Mouse (Mus musculus) intestine, postnatal 0 days (tissue): ENCODE results near the gene Tinf2. TPM values are rescaled to one million over a fixed set of nuclear protein-coding genes. Genes with fewer than 3 reads are reported as not detected.

ENCODE experiments used
- ATAC-seq: fragments of 200-750 bp; cut with Nextera tagmentation; 2 replicates; pipeline ENCODE4 v1.8.0; 2017; ENCODE audit warnings: mild to moderate bottlenecking, moderate TSS enrichment, moderate library complexity
- H3K27ac ChIP-seq: fragments of 300-500 bp; sonication (generic); 2 replicates; pipeline ENCODE4 v1.5.1; 2014; ENCODE audit warnings: mild to moderate bottlenecking, low read depth, low read length, moderate library complexity
- H3K27me3 ChIP-seq: fragments of 300-500 bp; sonication (generic); replicated peaks from 2 replicates; pipeline ENCODE4 v1.6.1; 2014; ENCODE audit warnings: low read length, mixed read lengths; ENCODE audit not compliant: control insufficient read depth, insufficient read depth
- H3K36me3 ChIP-seq: fragments of 300-500 bp; sonication (generic); 2 replicates; pipeline ENCODE4 v1.6.1; 2014; ENCODE audit warnings: mild to moderate bottlenecking, moderate library complexity; ENCODE audit not compliant: control insufficient read depth, insufficient read depth
- H3K4me1 ChIP-seq: fragments of 300-500 bp; sonication (generic); replicated peaks from 2 replicates; pipeline ENCODE4 v1.6.1; 2014; ENCODE audit warnings: antibody characterized with exemption, low read length, mixed read lengths; ENCODE audit not compliant: control insufficient read depth, insufficient read depth
- H3K4me2 ChIP-seq: fragments of 300-500 bp; sonication (generic); replicated peaks from 2 replicates; pipeline ENCODE4 v1.6.1; 2014; ENCODE audit warnings: low read depth, mild to moderate bottlenecking, moderate library complexity
- H3K4me3 ChIP-seq: fragments of 300-500 bp; sonication (generic); 2 replicates; pipeline ENCODE4 v1.5.1; 2014; ENCODE audit warnings: low read depth, low read length
- H3K9ac ChIP-seq: fragments of 300-500 bp; sonication (generic); 2 replicates; pipeline ENCODE4 v1.6.1; 2014; ENCODE audit warnings: mild to moderate bottlenecking, low read depth, low read length
- H3K9me3 ChIP-seq: fragments of 300-500 bp; sonication (generic); 2 replicates; pipeline ENCODE4 v1.6.1; 2016; ENCODE audit warnings: mixed run types; ENCODE audit not compliant: control insufficient read depth
- CTCF ChIP-seq: sonication (generic); IDR thresholded peaks from 2 replicates; pipeline ENCODE4 v1.5.1; 2016; ENCODE audit warnings: low read depth, mild to moderate bottlenecking, control low read depth, antibody characterized with exemption, moderate library complexity
- WGBS: fragments of 180-500 bp; shearing (Covaris S2); extraction: QIAGEN DNeasy Blood & Tissue Kit; methylation state at CpG from one replicate; pipeline ENCODE4 v1.1.7; 2014; 5-methylcytosine and 5-hydroxymethylcytosine counted together
- polyA plus RNA-seq: library from polyadenylated mRNA; unstranded; fragments of >200 nt; fragmentation: Nextera tagmentation; extraction: Ambion mirVana; gene quantifications from 2 replicates; pipeline ENCODE4 v1.2.1, GENCODE M21; 2015

Tinf2 gene
- polyA plus RNA-seq, 1 experiment from 2014 or later, result 21.9 TPM

DNA sequence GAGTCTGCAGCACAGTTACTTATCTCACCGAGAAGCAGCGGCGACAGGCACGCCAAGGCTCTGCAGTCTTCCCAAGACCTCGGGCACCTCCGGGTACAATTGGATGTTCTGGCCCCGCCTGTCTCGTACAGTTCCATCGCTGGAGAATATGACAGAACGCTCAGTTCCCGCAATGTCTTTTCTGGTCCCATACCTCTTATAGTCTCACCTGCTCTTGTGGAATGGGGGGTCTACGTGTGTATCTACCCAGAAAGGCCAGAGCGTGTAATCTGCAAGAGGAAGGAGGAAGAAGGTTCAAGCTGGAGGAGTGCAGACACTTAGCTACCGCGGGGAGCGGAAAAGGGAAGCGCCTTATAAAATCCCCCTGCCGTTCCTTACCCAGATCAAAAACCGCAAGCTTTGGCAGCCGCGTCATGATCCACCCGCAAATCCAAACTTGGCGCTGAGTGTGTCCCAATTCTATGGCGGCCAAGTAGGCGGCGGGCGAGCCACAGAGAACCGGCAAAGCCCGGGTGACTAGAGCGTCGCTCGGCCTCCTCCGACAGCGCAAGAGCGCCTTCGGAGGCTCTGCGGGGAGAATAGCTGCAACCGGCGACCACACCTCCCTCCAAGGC is 21.6 kb downstream of the Tinf2 start, which contains the start of gene Mdp1:
Gene Mdp1, minus strand, starts transcription at position 549 of the 614 bp plus-strand sequence.
- peak; percentile 73 for ATAC-seq
- WGBS, result under 1% methylated on average over 39 of the region's 39 CpGs

DNA sequence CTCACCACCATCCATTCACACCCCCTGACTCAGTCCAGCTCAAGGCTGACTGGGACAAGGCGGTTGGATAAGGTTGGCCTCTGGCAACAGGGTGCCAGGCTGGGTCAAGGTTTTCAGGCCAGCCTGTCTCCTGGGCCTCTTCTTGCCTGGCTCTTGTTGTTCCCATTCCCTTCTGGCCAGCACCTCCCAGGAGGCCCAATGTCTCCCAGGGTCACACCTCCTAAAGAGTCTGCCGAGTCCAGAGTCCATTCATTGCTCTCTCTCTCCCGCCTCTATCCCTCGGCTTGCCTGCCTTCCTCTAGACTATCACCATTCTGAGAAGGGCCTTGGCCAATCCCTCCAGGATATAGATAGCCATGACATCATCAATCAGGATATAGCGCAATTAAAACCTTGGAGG is 23.6 kb downstream of the Tinf2 start:
- WGBS, result 42% methylated on average over 5 of the region's 5 CpGs
- H3K27ac ChIP-seq, result peak overlapping the region; percentile 87
- H3K36me3 ChIP-seq, result peaks cover 4% of the 10 kb centered on the region

More for the DNA sequence above, 21.6 kb downstream of the Tinf2 start, which contains the start of gene Mdp1:
- H3K4me1 ChIP-seq, result 0 out of 2 replicates have a peak, but pooled peaks cover 4% of the 10 kb centered on the region
- peaks cover 12% of the 10 kb centered on the region for H3K36me3 ChIP-seq
- H3K27me3 ChIP-seq, result no peaks in the 10 kb centered on the region
- peak within 1 kb of the TSS; percentile 71 for H3K4me3 ChIP-seq
- peak within 1 kb of the TSS; percentile 87 for H3K27ac ChIP-seq
- peak within 1 kb of the TSS; percentile 65 for H3K9ac ChIP-seq
- TF ChIP-seq CTCF, result peak; percentile 75
- peak within 1 kb of the TSS; percentile 75 for H3K4me2 ChIP-seq
- H3K9me3 ChIP-seq, result no peaks in the 10 kb centered on the region

GRCm38 (mm10) chr14:55656935-55657334 is 24.7 kb downstream of the Tinf2 start:
- H3K9ac ChIP-seq, result no peak overlapping the region
- no peak for ATAC-seq
- 82% methylated on average over 3 of the region's 3 CpGs for WGBS

More for the DNA sequence above, 23.6 kb downstream of the Tinf2 start:
- Histone ChIP-seq H3K4me3 (no peak overlapping the region), H3K9ac (no peak overlapping the region), H3K4me2 (0 out of 2 replicates have a peak overlapping the region, but pooled peaks have one; percentile 0), H3K4me1 (0 out of 2 replicates have a peak, but pooled peaks cover 4% of the 10 kb centered on the region), H3K9me3 (no peaks in the 10 kb centered on the region), H3K27me3 (no peaks in the 10 kb centered on the region)
- no peak for TF ChIP-seq CTCF
- peak; percentile 96 for ATAC-seq

DNA sequence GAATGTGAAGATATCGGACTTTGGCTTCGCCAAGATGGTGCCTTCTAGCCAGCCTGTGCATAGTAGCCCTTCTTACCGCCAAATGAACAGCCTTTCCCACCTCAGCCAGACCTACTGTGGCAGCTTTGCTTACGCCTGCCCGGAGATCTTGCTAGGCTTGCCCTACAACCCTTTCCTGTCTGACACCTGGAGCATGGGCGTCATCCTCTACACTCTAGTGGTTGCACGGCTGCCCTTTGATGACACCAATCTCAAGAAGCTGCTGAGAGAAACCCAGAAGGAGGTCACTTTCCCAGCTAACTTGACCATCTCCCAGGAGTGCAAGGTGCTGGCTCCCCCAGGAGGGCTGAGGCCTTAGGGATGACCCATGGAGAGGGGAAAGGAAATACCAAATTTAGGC is 30.1 kb downstream of the Tinf2 start:
- no peak for ATAC-seq
- no peak for TF ChIP-seq CTCF
- Histone ChIP-seq H3K36me3 (no peaks in the 10 kb centered on the region), H3K27me3 (no peaks in the 10 kb centered on the region), H3K27ac (no peak overlapping the region), H3K4me2 (no peak overlapping the region), H3K9me3 (no peaks in the 10 kb centered on the region), H3K9ac (no peak overlapping the region), H3K4me3 (no peak overlapping the region), H3K4me1 (no peaks in the 10 kb centered on the region)
- 88% methylated on average over 7 of the region's 7 CpGs for WGBS

More at GRCm38 (mm10) chr14:55656935-55657334, 24.7 kb downstream of the Tinf2 start:
- Histone ChIP-seq H3K4me3 (no peak overlapping the region), H3K36me3 (no peaks in the 10 kb centered on the region), H3K27ac (no peak overlapping the region), H3K4me1 (0 out of 2 replicates have a peak, but pooled peaks cover 4% of the 10 kb centered on the region), H3K27me3 (no peaks in the 10 kb centered on the region), H3K9me3 (no peaks in the 10 kb centered on the region), H3K4me2 (no peak overlapping the region)
- TF ChIP-seq CTCF, result no peak

DNA sequence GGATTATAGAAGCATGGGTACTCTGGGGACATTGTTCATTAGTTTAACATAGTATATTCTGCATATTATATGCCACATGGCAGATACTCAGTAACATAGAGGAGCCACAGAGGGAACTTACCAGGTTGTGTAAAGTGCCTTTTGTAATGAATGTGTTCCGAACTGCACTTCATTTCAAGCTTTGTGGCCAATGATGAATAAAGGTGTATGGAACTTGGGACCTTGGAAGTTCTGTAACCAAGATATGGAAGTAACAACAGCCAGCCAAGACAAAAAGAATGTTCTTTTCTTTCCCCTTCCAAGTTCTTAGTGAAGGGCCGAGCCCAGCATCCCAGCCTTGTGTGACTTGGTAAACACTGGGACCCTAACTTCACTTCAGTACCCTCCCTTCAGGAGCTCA is 31.7 kb downstream of the Tinf2 start, which contains the start of gene Tssk4:
Gene Tssk4, plus strand, starts transcription at position 301 of the 400 bp plus-strand sequence.
- Histone ChIP-seq H3K27ac (no peak within 1 kb of the TSS), H3K27me3 (no peaks in the 10 kb centered on the region), H3K36me3 (no peaks in the 10 kb centered on the region), H3K9ac (no peak within 1 kb of the TSS), H3K9me3 (no peaks in the 10 kb centered on the region), H3K4me2 (no peak within 1 kb of the TSS), H3K4me3 (no peak within 1 kb of the TSS), H3K4me1 (no peaks in the 10 kb centered on the region)
- 89% methylated on average over 2 of the region's 2 CpGs for whole genome bisulfite sequencing
- ATAC-seq, result no peak
- TF ChIP-seq CTCF, result no peak

- Histone ChIP-seq H3K4me1 (no peaks in the 10 kb centered on the region), H3K27me3 (no peaks in the 10 kb centered on the region), H3K36me3 (peaks cover 13% of the 10 kb centered on the region; the same call in 1 of the 2 replicates), H3K9me3 (no peaks in the 10 kb centered on the region), H3K27ac (peak overlapping the region; percentile 97), H3K9ac (peak overlapping the region; percentile 91; the same call in 1 of the 2 replicates), H3K4me2 (peak overlapping the region; percentile 66), H3K4me3 (peak overlapping the region; percentile 90)
- no peak for ATAC-seq
- WGBS, result 10% methylated on average over 17 of the region's 17 CpGs
- TF ChIP-seq CTCF, result no peak
Observed at GRCm38 (mm10) chr14:55644261-55644888, 37.2 kb downstream of the Tinf2 start.
